Mouse (Mus musculus) intestine, postnatal 0 days (tissue): ENCODE results near the gene Chchd4. TPM values are rescaled to one million over a fixed set of nuclear protein-coding genes. Genes with fewer than 3 reads are reported as not detected.

Experiments used
- ATAC-seq: fragments of 200-750 bp; cut with Nextera tagmentation; 2 replicates; pipeline ENCODE4 v1.8.0; 2017; ENCODE audit warnings: mild to moderate bottlenecking, moderate TSS enrichment, moderate library complexity
- H3K27ac ChIP-seq: fragments of 300-500 bp; sonication (generic); 2 replicates; pipeline ENCODE4 v1.5.1; 2014; ENCODE audit warnings: mild to moderate bottlenecking, low read depth, low read length, moderate library complexity
- H3K27me3 ChIP-seq: fragments of 300-500 bp; sonication (generic); replicated peaks from 2 replicates; pipeline ENCODE4 v1.6.1; 2014; ENCODE audit warnings: low read length, mixed read lengths; ENCODE audit not compliant: control insufficient read depth, insufficient read depth
- H3K36me3 ChIP-seq: fragments of 300-500 bp; sonication (generic); 2 replicates; pipeline ENCODE4 v1.6.1; 2014; ENCODE audit warnings: mild to moderate bottlenecking, moderate library complexity; ENCODE audit not compliant: control insufficient read depth, insufficient read depth
- H3K4me1 ChIP-seq: fragments of 300-500 bp; sonication (generic); replicated peaks from 2 replicates; pipeline ENCODE4 v1.6.1; 2014; ENCODE audit warnings: antibody characterized with exemption, low read length, mixed read lengths; ENCODE audit not compliant: control insufficient read depth, insufficient read depth
- H3K4me2 ChIP-seq: fragments of 300-500 bp; sonication (generic); replicated peaks from 2 replicates; pipeline ENCODE4 v1.6.1; 2014; ENCODE audit warnings: low read depth, mild to moderate bottlenecking, moderate library complexity
- H3K4me3 ChIP-seq: fragments of 300-500 bp; sonication (generic); 2 replicates; pipeline ENCODE4 v1.5.1; 2014; ENCODE audit warnings: low read depth, low read length
- H3K9ac ChIP-seq: fragments of 300-500 bp; sonication (generic); 2 replicates; pipeline ENCODE4 v1.6.1; 2014; ENCODE audit warnings: mild to moderate bottlenecking, low read depth, low read length
- H3K9me3 ChIP-seq: fragments of 300-500 bp; sonication (generic); 2 replicates; pipeline ENCODE4 v1.6.1; 2016; ENCODE audit warnings: mixed run types; ENCODE audit not compliant: control insufficient read depth
- CTCF ChIP-seq: sonication (generic); IDR thresholded peaks from 2 replicates; pipeline ENCODE4 v1.5.1; 2016; ENCODE audit warnings: low read depth, mild to moderate bottlenecking, control low read depth, antibody characterized with exemption, moderate library complexity
- WGBS: fragments of 180-500 bp; shearing (Covaris S2); extraction: QIAGEN DNeasy Blood & Tissue Kit; methylation state at CpG from one replicate; pipeline ENCODE4 v1.1.7; 2014; 5-methylcytosine and 5-hydroxymethylcytosine counted together
- polyA plus RNA-seq: library from polyadenylated mRNA; unstranded; fragments of >200 nt; fragmentation: Nextera tagmentation; extraction: Ambion mirVana; gene quantifications from 2 replicates; pipeline ENCODE4 v1.2.1, GENCODE M21; 2015

Gene Chchd4
- polyA plus RNA-seq, 1 experiment from 2014 or later: 27.0 TPM

- no peak overlapping the region for H3K27ac ChIP-seq
- peaks cover 10% of the 10 kb centered on the region; the same call in 1 of the 2 replicates for H3K4me1 ChIP-seq
- H3K9ac ChIP-seq: no peak overlapping the region
- H3K4me2 ChIP-seq: 0 out of 2 replicates have a peak overlapping the region, but pooled peaks have one; percentile 97
- no peak for ATAC-seq
- no peak overlapping the region for H3K4me3 ChIP-seq
- H3K36me3 ChIP-seq: peaks cover 22% of the 10 kb centered on the region
- TF ChIP-seq CTCF: no peak
- H3K27me3 ChIP-seq: no peaks in the 10 kb centered on the region
- no peaks in the 10 kb centered on the region for H3K9me3 ChIP-seq
Measured at GRCm38 (mm10) chr6:91514135-91514534, 40.8 kb upstream of the Chchd4 start.

GRCm38 (mm10) chr6:91510211-91510610, 36.9 kb upstream of the Chchd4 start:
- H3K9ac ChIP-seq: no peak overlapping the region
- 79% methylated on average over 10 of the region's 10 CpGs for WGBS
- TF ChIP-seq CTCF: no peak
- H3K27ac ChIP-seq: no peak overlapping the region
- H3K9me3 ChIP-seq: no peaks in the 10 kb centered on the region
- no peak for ATAC-seq
- H3K4me3 ChIP-seq: no peak overlapping the region
- H3K27me3 ChIP-seq: no peaks in the 10 kb centered on the region
- peaks cover 10% of the 10 kb centered on the region; the same call in 1 of the 2 replicates for H3K4me1 ChIP-seq
- peaks cover 28% of the 10 kb centered on the region for H3K36me3 ChIP-seq
- H3K4me2 ChIP-seq: no peak overlapping the region

- peak; percentile 95 for TF ChIP-seq CTCF
- H3K4me1 ChIP-seq: peaks cover 1% of the 10 kb centered on the region; the same call in 1 of the 2 replicates
- no peak overlapping the region for H3K27ac ChIP-seq
- H3K4me2 ChIP-seq: no peak overlapping the region
- H3K9me3 ChIP-seq: no peaks in the 10 kb centered on the region
- ATAC-seq: no peak
- H3K27me3 ChIP-seq: no peaks in the 10 kb centered on the region
- H3K9ac ChIP-seq: no peak overlapping the region
- H3K4me3 ChIP-seq: no peak overlapping the region
- WGBS: 46% methylated on average over 7 of the region's 7 CpGs
- H3K36me3 ChIP-seq: peaks cover 37% of the 10 kb centered on the region
Measured at GRCm38 (mm10) chr6:91509326-91509725, 36.0 kb upstream of the Chchd4 start.

- H3K36me3 ChIP-seq: peaks cover 49% of the 10 kb centered on the region
- H3K27me3 ChIP-seq: no peaks in the 10 kb centered on the region
- no peak overlapping the region for H3K4me2 ChIP-seq
- ATAC-seq: no peak
- H3K4me1 ChIP-seq: no peaks in the 10 kb centered on the region
- WGBS: 92% methylated on average over 3 of the region's 3 CpGs
- no peak overlapping the region for H3K27ac ChIP-seq
- no peak for TF ChIP-seq CTCF
- H3K9me3 ChIP-seq: no peaks in the 10 kb centered on the region
- H3K9ac ChIP-seq: no peak overlapping the region
- H3K4me3 ChIP-seq: no peak overlapping the region
Measured at GRCm38 (mm10) chr6:91508041-91508440, 34.7 kb upstream of the Chchd4 start.

GRCm38 (mm10) chr6:91506036-91506435, 32.7 kb upstream of the Chchd4 start:
- Histone ChIP-seq H3K9ac (no peak overlapping the region), H3K4me3 (no peak overlapping the region), H3K4me1 (no peaks in the 10 kb centered on the region), H3K9me3 (no peaks in the 10 kb centered on the region), H3K4me2 (no peak overlapping the region), H3K36me3 (peaks cover 59% of the 10 kb centered on the region), H3K27me3 (no peaks in the 10 kb centered on the region), H3K27ac (no peak overlapping the region)
- no peak for TF ChIP-seq CTCF
- 83% methylated on average over 5 of the region's 5 CpGs for WGBS
- no peak for ATAC-seq

- H3K4me1 ChIP-seq: no peaks in the 10 kb centered on the region
- no peak overlapping the region for H3K4me2 ChIP-seq
- 88% methylated on average over 1 of the region's 1 CpGs for WGBS
- no peaks in the 10 kb centered on the region for H3K9me3 ChIP-seq
- no peak for TF ChIP-seq CTCF
- no peaks in the 10 kb centered on the region for H3K27me3 ChIP-seq
- no peak for ATAC-seq
- H3K9ac ChIP-seq: no peak overlapping the region
- H3K4me3 ChIP-seq: no peak overlapping the region
- no peak overlapping the region; the same call in 1 of the 2 replicates for H3K27ac ChIP-seq
- H3K36me3 ChIP-seq: peaks cover 83% of the 10 kb centered on the region
Measured at GRCm38 (mm10) chr6:91503302-91503701, 30.0 kb upstream of the Chchd4 start.

GRCm38 (mm10) chr6:91494526-91494925, 21.2 kb upstream of the Chchd4 start:
- no peak for ATAC-seq
- peaks cover 80% of the 10 kb centered on the region for H3K36me3 ChIP-seq
- 77% methylated on average over 8 of the region's 8 CpGs for WGBS

More at GRCm38 (mm10) chr6:91494526-91494925, 21.2 kb upstream of the Chchd4 start:
- Histone ChIP-seq H3K4me3 (no peak overlapping the region), H3K9ac (no peak overlapping the region), H3K9me3 (no peaks in the 10 kb centered on the region), H3K4me1 (no peaks in the 10 kb centered on the region), H3K4me2 (no peak overlapping the region), H3K27me3 (no peaks in the 10 kb centered on the region), H3K27ac (no peak overlapping the region)
- TF ChIP-seq CTCF: no peak
